Mouse (Mus musculus): ENCODE data around the gene Prkrip1.
A peak's percentile ranks its signal among the peaks of the same experiment; 100 is the strongest.
"Not testable (repeated sequence)": the region's sequence is repeated elsewhere in the genome, so short reads cannot be mapped to it uniquely, and the experiment has no call there.

Gene Prkrip1

GRCm38 (mm10) chr5:136211341-136212102 lies 12.8 kb upstream of the Prkrip1 start:
- DNase-seq, result not testable (repeated sequence)

- no peak for DNase-seq
These were observed 11.8 kb upstream of the Prkrip1 start for GRCm38 (mm10) chr5:136210549-136210948.

- peak; percentile 65 to 72 for DNase-seq
These were observed 3.1 kb upstream of the Prkrip1 start for GRCm38 (mm10) chr5:136201832-136202231.

GRCm38 (mm10) chr5:136199526-136199925 lies 763 bp upstream of the Prkrip1 start:
- peak in 1 of 2 experiments; percentile 9 for DNase-seq

GRCm38 (mm10) chr5:136191870-136192269 lies 6.9 kb downstream of the Prkrip1 start:
- no peak for DNase-seq

GRCm38 (mm10) chr5:136186723-136187122 lies 12.0 kb downstream of the Prkrip1 start:
- peak; percentile 65 to 67 for DNase-seq

- no peak for DNase-seq
These were observed 15.0 kb downstream of the Prkrip1 start for GRCm38 (mm10) chr5:136183766-136184165.

GRCm38 (mm10) chr5:136182830-136183229 lies 15.9 kb downstream of the Prkrip1 start:
- DNase-seq, result no peak

- no peak for DNase-seq
These were observed 16.7 kb downstream of the Prkrip1 start for GRCm38 (mm10) chr5:136182049-136182448.

GRCm38 (mm10) chr5:136181197-136181596 lies 17.6 kb downstream of the Prkrip1 start:
- no peak for DNase-seq

- no peak for DNase-seq
These were observed 19.2 kb downstream of the Prkrip1 start for GRCm38 (mm10) chr5:136179594-136179993.

- DNase-seq, result peak; percentile 70 to 73
These were observed 24.9 kb downstream of the Prkrip1 start for GRCm38 (mm10) chr5:136173606-136174463.

- DNase-seq, result no peak
These were observed 25.8 kb downstream of the Prkrip1 start for GRCm38 (mm10) chr5:136172939-136173338.

GRCm38 (mm10) chr5:136171363-136172341 lies 27.1 kb downstream of the Prkrip1 start:
- no peak for DNase-seq

- DNase-seq, result peak; percentile 83 to 88
These were observed 28.0 kb downstream of the Prkrip1 start, which contains the start of gene Orai2 for GRCm38 (mm10) chr5:136170512-136171362. Gene Orai2 (minus strand): TSS chr5:136170713.

GRCm38 (mm10) chr5:136169626-136170511 lies 28.9 kb downstream of the Prkrip1 start:
- peak; percentile 38 to 51 for DNase-seq

GRCm38 (mm10) chr5:136168071-136168470 lies 30.7 kb downstream of the Prkrip1 start:
- DNase-seq, result no peak

GRCm38 (mm10) chr5:136167296-136167695 lies 31.5 kb downstream of the Prkrip1 start:
- DNase-seq, result no peak

GRCm38 (mm10) chr5:136165246-136165645 lies 33.5 kb downstream of the Prkrip1 start:
- DNase-seq, result peak in 1 of 2 experiments; percentile 33

GRCm38 (mm10) chr5:136163807-136164474 lies 34.8 kb downstream of the Prkrip1 start:
- peak; percentile 50 to 65 for DNase-seq
